Mouse (Mus musculus): ENCODE measurements around the gene Kcnk2.

DNA sequence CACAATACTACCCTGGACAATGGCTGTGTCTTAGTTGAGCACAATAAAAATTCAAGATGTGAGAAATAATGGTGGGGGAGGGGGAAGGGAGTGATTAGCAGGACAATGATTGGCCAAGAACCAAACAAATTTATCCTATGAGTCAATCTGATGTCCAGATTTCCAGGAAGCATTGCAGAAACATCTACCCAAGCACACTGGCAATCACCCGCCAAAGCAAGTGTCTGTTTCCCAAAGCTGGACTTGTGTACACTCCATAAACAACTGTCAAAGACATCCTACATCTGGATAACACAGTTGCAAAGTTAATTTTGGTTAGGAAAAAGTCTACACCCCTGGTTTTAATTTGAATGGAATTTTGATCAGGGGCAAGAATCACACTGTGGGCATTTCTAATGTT, 224.3 kb downstream of the Kcnk2 start:
- TF ChIP-seq CTCF (IDR thresholded peaks at IDR 0.05; ENCODE audit: insufficient read depth, low read length), result no peak
- TF ChIP-seq POLR2A (IDR thresholded peaks at IDR 0.05; ENCODE audit: borderline replicate concordance, extremely low read depth, low read depth, low read length), result no peak
